In the genomic region with DNA sequence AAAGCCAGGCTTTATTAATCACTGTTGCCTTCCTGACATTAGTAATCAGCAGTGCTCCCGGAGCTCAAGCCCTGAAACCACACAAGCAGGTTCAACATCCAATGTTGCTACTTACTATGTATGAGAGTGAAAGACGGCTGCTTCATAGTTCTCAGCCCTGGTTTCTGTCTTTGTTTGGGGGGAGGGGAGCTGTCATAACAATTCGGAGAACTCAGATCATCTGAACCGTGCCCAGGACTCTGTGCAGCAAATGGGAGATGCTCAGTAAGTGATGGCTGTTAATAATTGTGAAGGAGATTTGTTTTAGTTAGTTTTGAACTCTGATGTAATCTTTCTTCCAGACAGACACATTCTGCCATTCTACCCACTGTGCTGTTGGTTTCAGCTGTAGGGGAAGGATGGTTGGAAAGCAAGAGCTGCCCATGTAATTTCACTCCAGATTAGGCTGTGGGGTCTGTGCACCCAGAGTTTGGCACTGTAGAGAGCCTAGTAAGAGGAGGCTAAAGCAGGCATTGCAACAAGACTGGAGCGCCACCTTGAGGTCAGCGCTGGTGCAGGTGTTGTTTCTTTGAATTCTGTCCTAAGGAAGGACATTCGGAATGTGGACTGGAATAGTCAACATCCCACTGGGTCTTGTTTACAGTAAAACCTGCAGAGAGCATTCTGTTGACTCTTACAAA, we compare ENCODE assay signal across 7 mouse cellular contexts. TPM values are rescaled to one million over a fixed set of nuclear protein-coding genes. Genes with fewer than 3 reads are reported as not detected.
A peak's percentile ranks its signal among the peaks of the same experiment; 100 is the strongest.
DNase-seq lines count a peak whose midpoint lies in the region; ATAC-seq and TF ChIP-seq lines count a peak whose summit lies in the region.

No protein-coding gene starts in this region.

- ATAC-seq in intestine, embryonic 16.5 days: peak; percentile 71
- no peak for ATAC-seq in midbrain, postnatal 0 days (ENCODE audit: low FRiP score)

- H3K36me3 ChIP-seq in intestine, embryonic 16.5 days (ENCODE audit: control insufficient read depth, insufficient read depth, low read length): no peaks in the 10 kb centered on the region
- no peaks in the 10 kb centered on the region for H3K36me3 ChIP-seq in midbrain, postnatal 0 days (ENCODE audit: insufficient read depth, low read length)

- H3K4me2 ChIP-seq in intestine, embryonic 16.5 days (ENCODE audit: low read depth, low read length): no peak overlapping the region
- H3K4me2 ChIP-seq in midbrain, postnatal 0 days (ENCODE audit: low read depth, low read length, poor library complexity, severe bottlenecking): no peak overlapping the region

- no peak overlapping the region for H3K4me3 ChIP-seq in cerebellum, adult 2 months (replicated peaks; ENCODE audit: insufficient read depth, low read depth, low read length)
- H3K4me3 ChIP-seq in intestine, embryonic 16.5 days (ENCODE audit: low read length): no peak overlapping the region
- no peak overlapping the region for H3K4me3 ChIP-seq in midbrain, postnatal 0 days (ENCODE audit: low read depth, low read length)

- H3K4me1 ChIP-seq in cerebellum, adult 2 months (ENCODE audit: control insufficient read depth, insufficient read depth, low read length): no peaks in the 10 kb centered on the region
- peaks cover 7% of the 10 kb centered on the region; the same call in 1 of the 2 replicates for H3K4me1 ChIP-seq in intestine, embryonic 16.5 days (ENCODE audit: control insufficient read depth, insufficient read depth, low read length)
- H3K4me1 ChIP-seq in midbrain, postnatal 0 days (ENCODE audit: insufficient read depth, low read length): no peaks in the 10 kb centered on the region

- H3K9ac ChIP-seq in intestine, embryonic 16.5 days (ENCODE audit: low read depth, low read length): no peak overlapping the region
- H3K9ac ChIP-seq in midbrain, postnatal 0 days (replicated peaks; ENCODE audit: low read length, poor library complexity, severe bottlenecking): no peak overlapping the region

- DNase-seq in adrenal gland, adult (ENCODE audit: inconsistent age in 2 of 2, low spot score in 1 of 2): peak; percentile 68 to 91
- DNase-seq in cerebellum, adult 2 months: peak; percentile 49 to 69
- peak; percentile 82 to 84 for DNase-seq in frontal cortex, postnatal 36 days (ENCODE audit: low spot score in 2 of 2)
- DNase-seq in left cerebral cortex, postnatal 10 days (ENCODE audit: extremely low spot score in 1 of 2, low spot score in 2 of 2): peak; percentile 57 to 79
- peak; percentile 85 for DNase-seq in midbrain, postnatal 0 days (ENCODE audit: low spot score)
- peak; percentile 22 to 38 for DNase-seq in spleen, postnatal 36 days (ENCODE audit: low spot score in 2 of 2)

- peak; percentile 91 for TF ChIP-seq CTCF in cerebellum, adult 2 months (IDR thresholded peaks at IDR 0.05; ENCODE audit: borderline replicate concordance, insufficient read depth, low read depth, low read length)
- TF ChIP-seq CTCF in midbrain, postnatal 0 days (IDR thresholded peaks at IDR 0.05): peak; percentile 93

- H3K27ac ChIP-seq in cerebellum, adult 2 months (ENCODE audit: insufficient read depth, low read length): no peak overlapping the region
- no peak overlapping the region for H3K27ac ChIP-seq in intestine, embryonic 16.5 days (ENCODE audit: low read length)
- no peak overlapping the region for H3K27ac ChIP-seq in midbrain, postnatal 0 days (ENCODE audit: low read depth, low read length)

- H3K27me3 ChIP-seq in cerebellum, adult 2 months (ENCODE audit: control insufficient read depth, insufficient read depth, low read length): no peaks in the 10 kb centered on the region
- no peaks in the 10 kb centered on the region for H3K27me3 ChIP-seq in intestine, embryonic 16.5 days (replicated peaks; ENCODE audit: control insufficient read depth, insufficient read depth, low read length)
- no peaks in the 10 kb centered on the region for H3K27me3 ChIP-seq in midbrain, postnatal 0 days (ENCODE audit: insufficient read depth, low read length)

- WGBS in cerebellum, adult 2 months: 13% methylated on average over 7 of the region's 7 CpGs
- WGBS in intestine, embryonic 16.5 days: 9% methylated on average over 7 of the region's 7 CpGs
- WGBS in midbrain, postnatal 0 days: 13% methylated on average over 7 of the region's 7 CpGs

- intact Hi-C loops in left cerebral cortex, postnatal 10 days (cut with DNase I): loop anchor here (2.0 to 10.0 kb wide), 2 partner anchors 121 to 151 kb away; no protein-coding TSS in a partner anchor

- no peak for TF ChIP-seq POLR2A in cerebellum, adult 2 months (IDR thresholded peaks at IDR 0.05; ENCODE audit: borderline replicate concordance, insufficient read depth, low read length)

- no peaks in the 10 kb centered on the region for H3K9me3 ChIP-seq in intestine, embryonic 16.5 days (ENCODE audit: control insufficient read depth, low read length)
- H3K9me3 ChIP-seq in midbrain, postnatal 0 days (ENCODE audit: low read length): no peaks in the 10 kb centered on the region

RNA-seq across cellular contexts. Expression of gene Ddx52, which starts 5.7 kb away (rescaled TPM):
- polyA plus RNA-seq in cerebellum, adult 2 months (2012; rRNA removed): 17.8 and 19.6 TPM in 2 replicates
- polyA plus RNA-seq in intestine, embryonic 16.5 days (2015; fragmentation: Nextera tagmentation; extraction: Ambion mirVana): 23.8 and 24.0 TPM in 2 replicates
- total RNA-seq in left cerebral cortex, postnatal 10 days (2021): 10 to 100 TPM; 12.4 to 12.5 TPM
- total RNA-seq in midbrain, postnatal 0 days (2014; rRNA removed): 14.6 and 16.4 TPM in 2 replicates
- 16.1 and 16.3 TPM in 2 replicates for polyA plus RNA-seq in midbrain, postnatal 0 days (2015; fragmentation: Nextera tagmentation; extraction: Ambion mirVana)

RNA-seq across cellular contexts. Expression of gene Synrg, which starts 28.1 kb away (rescaled TPM):
- polyA plus RNA-seq in cerebellum, adult 2 months (2012; rRNA removed): 26.6 and 27.9 TPM in 2 replicates
- 6.6 and 8.0 TPM in 2 replicates for polyA plus RNA-seq in intestine, embryonic 16.5 days (2015; fragmentation: Nextera tagmentation; extraction: Ambion mirVana)
- total RNA-seq in left cerebral cortex, postnatal 10 days (2021): 10 to 100 TPM; 46.6 to 50.9 TPM
- 43.1 and 44.5 TPM in 2 replicates for total RNA-seq in midbrain, postnatal 0 days (2014; rRNA removed)
- 15.3 and 17.1 TPM in 2 replicates for polyA plus RNA-seq in midbrain, postnatal 0 days (2015; fragmentation: Nextera tagmentation; extraction: Ambion mirVana)

Comparison
In these comparisons a context has a peak if more than half of its experiments do, and no peak if none do; other contexts are left out.
1. DNase-seq: peak in every context shown above with its lines; median percentile 85 in midbrain, postnatal 0 days; 83 in frontal cortex, postnatal 36 days; 80 in adrenal gland, adult; 68 in left cerebral cortex, postnatal 10 days; 59 in cerebellum, adult 2 months; 30 in spleen, postnatal 36 days.